Mouse (Mus musculus) cerebellum, adult (tissue): ENCODE measurements around the gene Gm6169.
A peak's percentile ranks its signal among the peaks of the same experiment; 100 is the strongest.
"Not testable (repeated sequence)": the region's sequence is repeated elsewhere in the genome, so short reads cannot be mapped to it uniquely, and the experiment has no call there.

Experiments used
- ATAC-seq: cut with Nextera tagmentation; 2 replicates; pipeline ENCODE4 v1.9.2; 2017; ENCODE audit warnings: mild to moderate bottlenecking, moderate library complexity, mixed read lengths; ENCODE audit not compliant: insufficient number of reproducible peaks, low FRiP score, low TSS enrichment

The Gm6169 gene

GRCm38 (mm10) chr13:97099187-97099852, at the start of gene Gm6169:
Gm6169 (minus strand) TSS chr13:97099237.
- ATAC-seq, result peak; percentile 52

GRCm38 (mm10) chr13:97145834-97146233, 46.8 kb upstream of the Gm6169 start:
- ATAC-seq, result no peak

- ATAC-seq, result no peak
These were observed 43.3 kb upstream of the Gm6169 start for GRCm38 (mm10) chr13:97142321-97142720.

- ATAC-seq, result not testable (repeated sequence)
These were observed 39.4 kb upstream of the Gm6169 start for GRCm38 (mm10) chr13:97138404-97138931.

GRCm38 (mm10) chr13:97137466-97138400, 38.7 kb upstream of the Gm6169 start, which contains the start of the genes Gfm2 and Nsa2:
Gfm2 (plus strand) TSS chr13:97137937.
Nsa2 (minus strand) TSS chr13:97137937.
- ATAC-seq, result peak; percentile 98

- not testable (repeated sequence) for ATAC-seq
These were observed 31.4 kb upstream of the Gm6169 start for GRCm38 (mm10) chr13:97130413-97130812.

GRCm38 (mm10) chr13:97129654-97130053, 30.6 kb upstream of the Gm6169 start:
- ATAC-seq, result not testable (repeated sequence)

GRCm38 (mm10) chr13:97121341-97121740, 22.3 kb upstream of the Gm6169 start:
- ATAC-seq, result no peak

GRCm38 (mm10) chr13:97109046-97109445, 10.0 kb upstream of the Gm6169 start:
- ATAC-seq, result no peak

- not testable (repeated sequence) for ATAC-seq
These were observed 8.7 kb upstream of the Gm6169 start for GRCm38 (mm10) chr13:97107721-97108120.

- ATAC-seq, result no peak
These were observed 6.0 kb upstream of the Gm6169 start for GRCm38 (mm10) chr13:97104996-97105395.

GRCm38 (mm10) chr13:97095726-97096125, 3.3 kb downstream of the Gm6169 start:
- no peak for ATAC-seq

- no peak for ATAC-seq
These were observed 10.9 kb downstream of the Gm6169 start for GRCm38 (mm10) chr13:97088183-97088582.

- ATAC-seq, result no peak
These were observed 11.6 kb downstream of the Gm6169 start for GRCm38 (mm10) chr13:97087421-97087820.

- ATAC-seq, result no peak
These were observed 12.7 kb downstream of the Gm6169 start for GRCm38 (mm10) chr13:97086316-97086715.

- ATAC-seq, result no peak
These were observed 16.6 kb downstream of the Gm6169 start for GRCm38 (mm10) chr13:97082432-97082831.

GRCm38 (mm10) chr13:97080615-97081014, 18.4 kb downstream of the Gm6169 start:
- no peak for ATAC-seq

- ATAC-seq, result peak; percentile 86
These were observed 18.8 kb downstream of the Gm6169 start for GRCm38 (mm10) chr13:97080201-97080600.

- no peak for ATAC-seq
These were observed 21.5 kb downstream of the Gm6169 start for GRCm38 (mm10) chr13:97077556-97077955.

GRCm38 (mm10) chr13:97073497-97073896, 25.5 kb downstream of the Gm6169 start:
- ATAC-seq, result no peak
